Mouse (Mus musculus): Measurements from ENCODE around the gene Zdhhc17.
A peak's percentile ranks its signal among the peaks of the same experiment; 100 is the strongest.

Gene Zdhhc17

GRCm38 (mm10) chr10:110921890-110922289 is 88.0 kb downstream of the Zdhhc17 start:
- DNase-seq (ENCODE audit: low spot score in 2 of 2): no peak

GRCm38 (mm10) chr10:110920368-110920950 is 89.5 kb downstream of the Zdhhc17 start:
- DNase-seq (ENCODE audit: low spot score in 2 of 2): no peak

GRCm38 (mm10) chr10:110919531-110920343 is 90.2 kb downstream of the Zdhhc17 start, which contains the start of gene Csrp2:
Csrp2 (plus strand) TSS chr10:110919789.
- DNase-seq (ENCODE audit: low spot score in 2 of 2): peak; percentile 83 to 92

GRCm38 (mm10) chr10:110918414-110919391 is 91.2 kb downstream of the Zdhhc17 start:
- no peak for DNase-seq (ENCODE audit: low spot score in 2 of 2)

GRCm38 (mm10) chr10:110917521-110917920 is 92.4 kb downstream of the Zdhhc17 start:
- DNase-seq (ENCODE audit: low spot score in 2 of 2): no peak

GRCm38 (mm10) chr10:110916666-110917344 is 93.1 kb downstream of the Zdhhc17 start:
- DNase-seq (ENCODE audit: low spot score in 2 of 2): no peak

- DNase-seq (ENCODE audit: low spot score in 2 of 2): no peak
Measured at GRCm38 (mm10) chr10:110903862-110904261, 106.1 kb downstream of the Zdhhc17 start.

GRCm38 (mm10) chr10:110899744-110900501 is 110.0 kb downstream of the Zdhhc17 start:
- DNase-seq (ENCODE audit: low spot score in 2 of 2): peak in 1 of 2 experiments; percentile 46

Measured in urinary bladder, postnatal 36 days (tissue).